Mouse (Mus musculus): ENCODE results near the gene Pknox2.

Pknox2 gene

GRCm38 (mm10) chr9:36942561-36942960, 204.6 kb downstream of the Pknox2 start:
- no peak for DNase-seq (ENCODE audit: low read depth)

GRCm38 (mm10) chr9:36942131-36942530, 205.1 kb downstream of the Pknox2 start:
- no peak for DNase-seq (ENCODE audit: low read depth)

GRCm38 (mm10) chr9:36941565-36941964, 205.6 kb downstream of the Pknox2 start:
- no peak for DNase-seq (ENCODE audit: low read depth)

- no peak for DNase-seq (ENCODE audit: low read depth)
Observed at GRCm38 (mm10) chr9:36938601-36939078, 208.6 kb downstream of the Pknox2 start.

- no peak for DNase-seq (ENCODE audit: low read depth)
Observed at GRCm38 (mm10) chr9:36933813-36934493, 213.3 kb downstream of the Pknox2 start.

GRCm38 (mm10) chr9:36932950-36933812, 214.0 kb downstream of the Pknox2 start:
- DNase-seq (ENCODE audit: low read depth): peak; percentile 7

- DNase-seq (ENCODE audit: low read depth): no peak
Observed at GRCm38 (mm10) chr9:36931657-36932056, 215.6 kb downstream of the Pknox2 start.

- DNase-seq (ENCODE audit: low read depth): no peak
Observed at GRCm38 (mm10) chr9:36923753-36924152, 223.5 kb downstream of the Pknox2 start.

GRCm38 (mm10) chr9:36921718-36922415, 225.3 kb downstream of the Pknox2 start:
- no peak for DNase-seq (ENCODE audit: low read depth)

GRCm38 (mm10) chr9:36919472-36919871, 227.7 kb downstream of the Pknox2 start:
- no peak for DNase-seq (ENCODE audit: low read depth)

GRCm38 (mm10) chr9:36918582-36918981, 228.6 kb downstream of the Pknox2 start:
- DNase-seq (ENCODE audit: low read depth): no peak

- no peak for DNase-seq (ENCODE audit: low read depth)
Observed at GRCm38 (mm10) chr9:36916915-36917314, 230.3 kb downstream of the Pknox2 start.

- DNase-seq (ENCODE audit: low read depth): peak; percentile 39
Observed at GRCm38 (mm10) chr9:36916362-36916761, 230.8 kb downstream of the Pknox2 start.

GRCm38 (mm10) chr9:36905452-36905851, 241.8 kb downstream of the Pknox2 start:
- DNase-seq (ENCODE audit: low read depth): no peak

- no peak for DNase-seq (ENCODE audit: low read depth)
Observed at GRCm38 (mm10) chr9:36900464-36900863, 246.7 kb downstream of the Pknox2 start.

GRCm38 (mm10) chr9:36898560-36898959, 248.6 kb downstream of the Pknox2 start:
- DNase-seq (ENCODE audit: low read depth): no peak

- peak; percentile 38 for DNase-seq (ENCODE audit: low read depth)
Observed at GRCm38 (mm10) chr9:36895009-36895693, 252.1 kb downstream of the Pknox2 start.

GRCm38 (mm10) chr9:36894242-36894641, 253.0 kb downstream of the Pknox2 start:
- DNase-seq (ENCODE audit: low read depth): no peak

GRCm38 (mm10) chr9:36893413-36893990, 253.7 kb downstream of the Pknox2 start:
- no peak for DNase-seq (ENCODE audit: low read depth)

- DNase-seq (ENCODE audit: low read depth): peak; percentile 55
Observed at GRCm38 (mm10) chr9:36890552-36890951, 256.7 kb downstream of the Pknox2 start.

- peak; percentile 44 for DNase-seq (ENCODE audit: low read depth)
Observed at GRCm38 (mm10) chr9:36885237-36885636, 262.0 kb downstream of the Pknox2 start.
